Comparison of ENCODE assay signal across 20 mouse cellular contexts in genomic region chr5:44198471-44198870, GRCm38 (mm10). TPM values are rescaled to one million over a fixed set of nuclear protein-coding genes. Genes with fewer than 3 reads are reported as not detected.
A peak's percentile ranks its signal among the peaks of the same experiment; 100 is the strongest.
DNase-seq lines count a peak whose midpoint lies in the region; ATAC-seq and TF ChIP-seq lines count a peak whose summit lies in the region.
"Had no signal": no experiment of that assay in that cellular context is flagged by ENCODE, and none has a peak within 500 bp of the region (broad histone marks: within the 10 kb centered on the region; RNA-seq: fewer than 3 reads in every experiment).

No protein-coding gene starts in this region.

- peak; percentile 25 to 43 for DNase-seq in cerebellum, postnatal 14 days
- no peak for DNase-seq in cerebellum, adult 9-10 months
- peak; percentile 12 for DNase-seq in hindbrain, postnatal 0 days (ENCODE audit: low spot score)
- DNase-seq in left cerebral cortex, postnatal 4 days = peak; percentile 18
- DNase-seq in left cerebral cortex, postnatal 10 days (ENCODE audit: extremely low spot score in 1 of 2, low spot score in 2 of 2) = no peak
- no peak for DNase-seq in liver, embryonic 11.5 days (ENCODE audit: low spot score)
- DNase-seq: adrenal gland, adult 2 months; adrenal gland, postnatal 10 days; adrenal gland, postnatal 25 days; cerebellum, adult 11 months; embryo, embryonic 11 days had no signal

- no peak overlapping the region for H3K9ac ChIP-seq in hindbrain, postnatal 0 days (replicated peaks; ENCODE audit: low read length)
- H3K9ac ChIP-seq in hindbrain, embryonic 12.5 days = no peak overlapping the region
- H3K9ac ChIP-seq in liver, embryonic 15.5 days = no peak overlapping the region
- H3K9ac ChIP-seq in liver, embryonic 11.5 days (ENCODE audit: low read depth, low read length) = no peak overlapping the region
- H3K9ac ChIP-seq: embryonic facial prominence, embryonic 13.5 days; embryonic facial prominence, embryonic 15.5 days; forebrain, embryonic 12.5 days had no signal

- no peak for TF ChIP-seq CTCF in hindbrain, postnatal 0 days (IDR thresholded peaks at IDR 0.05; ENCODE audit: low read depth)

- H3K27me3 ChIP-seq in hindbrain, postnatal 0 days (ENCODE audit: insufficient read depth, low read length) = no peaks in the 10 kb centered on the region
- no peaks in the 10 kb centered on the region for H3K27me3 ChIP-seq in hindbrain, embryonic 12.5 days
- no peaks in the 10 kb centered on the region for H3K27me3 ChIP-seq in liver, embryonic 15.5 days
- H3K27me3 ChIP-seq in liver, embryonic 11.5 days (replicated peaks; ENCODE audit: control insufficient read depth, insufficient read depth, low read length) = no peaks in the 10 kb centered on the region
- H3K27me3 ChIP-seq: embryonic facial prominence, embryonic 13.5 days; embryonic facial prominence, embryonic 15.5 days; forebrain, embryonic 12.5 days had no signal

- no peak overlapping the region for H3K4me2 ChIP-seq in hindbrain, postnatal 0 days (ENCODE audit: low read depth, low read length)
- no peak overlapping the region for H3K4me2 ChIP-seq in hindbrain, embryonic 12.5 days (replicated peaks)
- no peak overlapping the region for H3K4me2 ChIP-seq in liver, embryonic 15.5 days
- H3K4me2 ChIP-seq in liver, embryonic 11.5 days = no peak overlapping the region
- H3K4me2 ChIP-seq: embryonic facial prominence, embryonic 13.5 days; embryonic facial prominence, embryonic 15.5 days; forebrain, embryonic 12.5 days had no signal

- H3K4me3 ChIP-seq in hindbrain, postnatal 0 days (ENCODE audit: low read length) = no peak overlapping the region
- no peak overlapping the region for H3K4me3 ChIP-seq in hindbrain, embryonic 12.5 days
- H3K4me3 ChIP-seq in liver, embryonic 15.5 days (replicated peaks) = no peak overlapping the region
- no peak overlapping the region for H3K4me3 ChIP-seq in liver, embryonic 11.5 days (ENCODE audit: low read depth, low read length)
- H3K4me3 ChIP-seq: embryonic facial prominence, embryonic 13.5 days; embryonic facial prominence, embryonic 15.5 days; erythroblast, embryonic 14.5 days; forebrain, embryonic 10.5 days; forebrain, embryonic 12.5 days had no signal

- no peak overlapping the region for H3K27ac ChIP-seq in hindbrain, postnatal 0 days
- no peak overlapping the region for H3K27ac ChIP-seq in hindbrain, embryonic 12.5 days
- peak overlapping the region; percentile 41; the same call in 1 of the 2 replicates for H3K27ac ChIP-seq in liver, embryonic 15.5 days (replicated peaks)
- H3K27ac ChIP-seq in liver, embryonic 11.5 days (ENCODE audit: low read depth, low read length) = no peak overlapping the region
- H3K27ac ChIP-seq: embryonic facial prominence, embryonic 13.5 days; embryonic facial prominence, embryonic 15.5 days; forebrain, embryonic 10.5 days; forebrain, embryonic 12.5 days had no signal

- H3K4me1 ChIP-seq in hindbrain, postnatal 0 days (ENCODE audit: insufficient read depth, low read length) = no peaks in the 10 kb centered on the region
- no peaks in the 10 kb centered on the region for H3K4me1 ChIP-seq in hindbrain, embryonic 12.5 days
- peaks cover 51% of the 10 kb centered on the region for H3K4me1 ChIP-seq in liver, embryonic 15.5 days (replicated peaks)
- peaks cover 17% of the 10 kb centered on the region for H3K4me1 ChIP-seq in liver, embryonic 11.5 days (replicated peaks; ENCODE audit: control insufficient read depth, insufficient read depth, low read length)
- H3K4me1 ChIP-seq: embryonic facial prominence, embryonic 15.5 days; forebrain, embryonic 10.5 days; forebrain, embryonic 12.5 days had no signal

- intact Hi-C loops in left cerebral cortex, postnatal 4 days (cut with DNase I) = no loop called here
- intact Hi-C loops in left cerebral cortex, postnatal 10 days (cut with DNase I) = no loop called here

- peaks cover 8% of the 10 kb centered on the region; the same call in 1 of the 2 replicates for H3K36me3 ChIP-seq in hindbrain, postnatal 0 days (ENCODE audit: insufficient read depth, low read length)
- peaks cover 7% of the 10 kb centered on the region; the same call in 1 of the 2 replicates for H3K36me3 ChIP-seq in hindbrain, embryonic 12.5 days
- peaks cover 41% of the 10 kb centered on the region for H3K36me3 ChIP-seq in liver, embryonic 15.5 days (replicated peaks)
- peaks cover 6% of the 10 kb centered on the region; the same call in 1 of the 2 replicates for H3K36me3 ChIP-seq in liver, embryonic 11.5 days (ENCODE audit: control insufficient read depth, insufficient read depth, low read length)

- no peak for ATAC-seq in hindbrain, postnatal 0 days
- ATAC-seq in hindbrain, embryonic 12.5 days (ENCODE audit: low FRiP score) = no peak
- no peak for ATAC-seq in liver, embryonic 15.5 days (ENCODE audit: insufficient read depth)
- ATAC-seq in liver, embryonic 11.5 days (replicated peaks; ENCODE audit: low FRiP score) = no peak
- ATAC-seq: forebrain, embryonic 14.5 days; forebrain, embryonic 16.5 days had no signal

- WGBS in hindbrain, postnatal 0 days = 49% methylated on average over 4 of the region's 4 CpGs
- WGBS in hindbrain, embryonic 12.5 days = 85% methylated on average over 4 of the region's 4 CpGs
- 43% methylated on average over 4 of the region's 4 CpGs for WGBS in liver, embryonic 15.5 days (ENCODE audit: insufficient replicate concordance)
- 84% methylated on average over 4 of the region's 4 CpGs for WGBS in liver, embryonic 11.5 days

- H3K9me3 ChIP-seq in hindbrain, postnatal 0 days (ENCODE audit: low read length) = no peaks in the 10 kb centered on the region
- H3K9me3 ChIP-seq in hindbrain, embryonic 12.5 days (replicated peaks) = no peaks in the 10 kb centered on the region
- H3K9me3 ChIP-seq in liver, embryonic 15.5 days (replicated peaks) = no peaks in the 10 kb centered on the region
- no peaks in the 10 kb centered on the region for H3K9me3 ChIP-seq in liver, embryonic 11.5 days (ENCODE audit: control insufficient read depth, low read length)
- H3K9me3 ChIP-seq: embryonic facial prominence, embryonic 13.5 days; embryonic facial prominence, embryonic 15.5 days; forebrain, embryonic 10.5 days; forebrain, embryonic 12.5 days had no signal

RNA-seq across cellular contexts. Expression of gene Tapt1, which starts 28.0 kb away (rescaled TPM):
- 82.3 and 86.4 TPM in 2 replicates for total RNA-seq in hindbrain, postnatal 0 days (2014; rRNA removed)
- 24.6 and 26.5 TPM in 2 replicates for polyA plus RNA-seq in hindbrain, postnatal 0 days (2015; fragmentation: Nextera tagmentation; extraction: Ambion mirVana)
- polyA plus RNA-seq in hindbrain, embryonic 12.5 days (2016; fragmentation: Nextera tagmentation; extraction: Ambion mirVana) = 36.1 and 37.6 TPM in 2 replicates
- total RNA-seq in left cerebral cortex, postnatal 4 days (2021) = 10 to 100 TPM; 44.4 to 46.7 TPM
- total RNA-seq in left cerebral cortex, postnatal 10 days (2021) = 10 to 100 TPM; 43.0 to 52.3 TPM
- 32.3 and 34.2 TPM in 2 replicates for polyA plus RNA-seq in liver, embryonic 15.5 days (2015; fragmentation: Nextera tagmentation; extraction: Ambion mirVana)
- 49.7 and 51.0 TPM in 2 replicates for polyA plus RNA-seq in liver, embryonic 11.5 days (2014; fragmentation: Nextera tagmentation; extraction: Ambion mirVana)

Comparison
In these comparisons a context has a peak if more than half of its experiments do, and no peak if none do; other contexts are left out.
1. DNase-seq: peak in cerebellum, postnatal 14 days (2 of 2), hindbrain, postnatal 0 days (single experiment) and left cerebral cortex, postnatal 4 days (single experiment); none in cerebellum, adult 9-10 months (single experiment), left cerebral cortex, postnatal 10 days (0 of 2) and liver, embryonic 11.5 days (single experiment).